Mouse (Mus musculus) brain, embryonic 14.5 days (tissue): ENCODE data around the gene Kpna1. TPM values are rescaled to one million over a fixed set of nuclear protein-coding genes. Genes with fewer than 3 reads are reported as not detected.
"Not testable (repeated sequence)": the region's sequence is repeated elsewhere in the genome, so short reads cannot be mapped to it uniquely, and the experiment has no call there.

Source experiments
- DNase-seq: peaks from one replicate; pipeline ENCODE4 v3.0.0-alpha.2; 2011; ENCODE audit warnings: low read depth
- CTCF ChIP-seq: fragments of 200-500 bp; IDR thresholded peaks from 2 replicates; pipeline ENCODE4 v1.5.1; 2012; ENCODE audit warnings: inconsistent platforms, mild to moderate bottlenecking, moderate library complexity, borderline replicate concordance; ENCODE audit not compliant: insufficient read depth, insufficient read length; ENCODE audit errors: extremely low read depth
- POLR2A ChIP-seq: fragments of 200-500 bp; IDR thresholded peaks from 2 replicates; pipeline ENCODE4 v1.6.1; 2012; ENCODE audit warnings: mild to moderate bottlenecking, inconsistent platforms, borderline replicate concordance; ENCODE audit not compliant: poor library complexity, insufficient read depth, insufficient read length, severe bottlenecking; ENCODE audit errors: extremely low read depth
- polyA plus RNA-seq: library from polyadenylated mRNA; depleted of rRNA; stranded (reverse); fragments of >200 nt; gene quantifications from 2 replicates; pipeline ENCODE4 v1.2.3, GENCODE M21; 2012; rRNA removed

Gene Kpna1
- polyA plus RNA-seq: 31.6 and 45.6 TPM in 2 replicates

DNA sequence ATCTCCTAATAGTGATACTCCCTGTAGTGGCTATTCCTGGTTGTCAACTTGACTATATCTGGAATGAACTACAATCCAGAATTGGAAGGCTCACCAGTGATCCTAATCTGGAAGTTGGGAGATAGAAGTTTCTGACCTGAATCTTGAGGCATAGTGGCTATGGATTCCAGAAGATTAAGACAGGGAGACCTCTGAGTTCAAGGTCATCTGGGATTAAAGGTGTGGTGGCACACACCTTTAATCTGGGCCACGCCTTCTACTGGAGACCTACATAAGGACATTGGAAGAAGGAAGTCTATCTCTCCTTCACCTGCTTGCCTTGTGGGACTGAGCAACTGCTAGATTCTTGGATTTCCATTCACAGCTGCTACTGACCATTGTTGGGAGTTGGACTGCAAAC lies at the start of gene Kpna1:
TSS of gene Kpna1 (plus strand) at position 301 of the 400 bp plus-strand sequence.
- DNase-seq: not testable (repeated sequence)

DNA sequence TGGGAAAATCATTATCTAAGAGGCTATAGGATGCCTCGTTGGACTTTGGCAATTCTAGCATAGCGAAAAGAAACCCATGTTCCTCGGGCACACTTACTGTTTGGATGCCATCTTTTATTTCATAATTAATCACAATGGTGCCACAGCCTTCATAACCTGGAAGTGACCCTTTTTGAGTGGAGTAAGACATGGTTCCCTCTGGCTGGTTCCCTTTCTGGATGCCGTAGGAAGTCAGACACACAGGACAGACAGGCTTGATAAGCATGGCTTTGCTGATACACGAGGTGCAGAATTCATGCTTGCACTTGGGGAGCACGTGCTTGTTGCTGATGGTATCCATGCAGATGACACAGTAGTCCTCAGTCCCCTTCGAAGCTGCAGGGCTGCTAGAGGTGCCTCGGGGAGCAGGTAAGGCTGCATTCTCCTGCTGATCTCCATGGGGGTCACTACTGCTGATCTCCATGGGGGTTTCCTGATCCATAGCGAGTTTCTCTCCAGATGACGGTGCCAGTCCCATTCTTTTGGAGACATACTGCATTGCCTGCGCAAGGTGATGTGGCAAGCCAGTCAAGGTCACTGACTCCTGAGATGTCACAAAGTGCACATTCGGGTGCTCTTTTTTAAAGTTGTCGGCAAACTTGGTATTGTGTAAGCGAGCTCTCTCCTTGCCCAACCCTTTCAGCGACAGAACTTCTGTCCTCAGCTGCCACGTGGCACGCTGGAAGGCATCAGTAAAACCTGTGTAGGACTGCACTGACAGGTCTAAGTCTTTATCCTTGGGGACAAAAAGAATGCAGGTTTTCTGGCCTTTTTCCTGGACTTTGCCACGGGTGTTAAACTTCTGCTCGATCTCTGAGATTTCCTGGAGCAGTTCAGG lies 46.1 kb upstream of the Kpna1 start:
- no peak for DNase-seq
- TF ChIP-seq CTCF (no peak), POLR2A (no peak)

DNA sequence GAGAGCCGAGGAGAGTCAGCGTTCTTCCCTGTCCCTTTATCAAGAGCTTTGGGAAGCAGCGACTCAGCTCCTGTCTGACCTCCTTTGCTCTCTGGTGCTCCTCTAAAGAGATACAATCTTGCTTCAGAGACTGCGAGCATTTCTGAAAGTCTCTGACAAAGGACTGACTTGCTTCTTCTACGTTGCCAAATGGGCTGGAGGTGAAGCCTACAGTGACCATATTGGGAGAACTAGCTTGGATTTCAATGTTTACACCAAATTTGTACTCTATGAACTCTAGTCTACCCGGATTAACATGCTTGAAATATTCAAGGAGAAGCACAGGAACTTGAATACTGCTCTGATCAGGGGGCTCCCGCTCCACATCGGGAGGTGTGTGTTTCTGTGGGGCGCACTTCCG lies 45.4 kb upstream of the Kpna1 start:
- TF ChIP-seq POLR2A (no peak), CTCF (no peak)
- no peak for DNase-seq

DNA sequence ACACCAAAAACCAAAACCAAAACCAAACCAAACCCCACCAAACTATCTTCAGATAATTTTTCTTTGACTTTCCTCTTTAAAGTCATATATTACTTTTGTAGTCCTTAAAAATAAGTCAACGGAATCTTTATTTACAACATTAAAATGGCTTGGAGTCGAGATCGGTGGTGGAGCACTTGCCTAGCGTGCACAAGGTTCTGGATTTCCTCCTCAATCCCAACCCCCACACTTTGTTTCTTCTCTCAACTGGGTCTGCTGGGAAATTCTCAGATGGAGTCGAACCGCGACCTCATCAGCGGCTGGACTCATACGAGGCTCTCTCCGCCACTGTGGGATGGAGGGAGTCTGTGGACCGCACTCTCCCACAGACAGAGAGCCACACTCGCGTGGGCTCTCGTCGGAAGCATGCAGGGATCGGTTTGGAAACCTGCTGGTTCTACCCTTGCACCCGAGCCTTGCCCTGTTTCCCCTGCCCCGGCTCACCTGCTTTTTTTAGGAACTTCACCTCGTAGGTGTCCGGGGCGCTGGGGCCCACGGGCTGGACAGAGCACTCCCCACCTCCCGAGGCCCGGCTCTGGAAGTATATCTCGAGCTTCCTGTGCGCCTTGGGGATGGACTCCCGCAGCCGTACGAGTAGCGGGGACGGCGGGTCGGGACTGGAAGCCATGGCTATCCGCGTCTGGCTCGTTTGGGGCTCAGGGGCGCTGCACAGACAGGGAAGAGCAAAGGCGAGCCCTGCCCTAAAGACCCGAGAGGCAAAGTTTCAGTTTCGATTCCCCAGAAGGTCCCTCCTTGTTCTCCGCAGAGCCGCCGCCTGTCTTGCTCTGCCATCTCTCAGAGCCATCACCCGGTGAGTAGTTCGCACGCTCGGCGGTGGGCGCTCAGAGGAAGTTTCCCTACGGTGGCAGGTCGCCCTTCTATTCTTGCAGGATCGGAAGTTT lies 40.1 kb upstream of the Kpna1 start, which contains the start of the genes Parp9 and Dtx3l:
TSS of gene Parp9 (plus strand) at position 260 of the 941 bp plus-strand sequence.
TSS of gene Dtx3l (minus strand) at position 941 of the 941 bp plus-strand sequence.
- no peak for TF ChIP-seq POLR2A
- no peak for TF ChIP-seq CTCF

DNA sequence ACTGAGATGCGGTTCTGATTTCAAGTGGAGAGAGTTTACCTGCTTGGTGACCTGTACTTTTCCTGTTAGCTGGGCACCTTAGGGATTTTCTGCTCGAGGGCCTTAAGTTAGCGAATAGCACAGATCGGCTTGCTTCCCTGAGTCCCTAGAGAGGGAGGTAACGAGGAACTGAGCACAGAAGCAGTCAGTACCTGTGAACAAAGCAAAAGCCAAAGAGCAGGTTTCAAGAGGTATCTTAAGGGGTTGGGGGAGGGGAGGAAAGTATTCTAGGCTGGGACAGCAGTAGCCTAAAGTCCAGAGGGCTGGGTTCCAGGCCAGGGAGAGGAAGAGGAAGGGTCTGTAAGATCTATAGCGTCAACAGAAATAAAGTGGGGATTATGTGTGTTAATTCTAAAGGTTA lies 39.3 kb upstream of the Kpna1 start:
- TF ChIP-seq CTCF: no peak
- no peak for TF ChIP-seq POLR2A
- DNase-seq: peak; percentile 30

More for the DNA sequence above, 40.1 kb upstream of the Kpna1 start, which contains the start of the genes Parp9 and Dtx3l:
- peak; percentile 54 for DNase-seq

DNA sequence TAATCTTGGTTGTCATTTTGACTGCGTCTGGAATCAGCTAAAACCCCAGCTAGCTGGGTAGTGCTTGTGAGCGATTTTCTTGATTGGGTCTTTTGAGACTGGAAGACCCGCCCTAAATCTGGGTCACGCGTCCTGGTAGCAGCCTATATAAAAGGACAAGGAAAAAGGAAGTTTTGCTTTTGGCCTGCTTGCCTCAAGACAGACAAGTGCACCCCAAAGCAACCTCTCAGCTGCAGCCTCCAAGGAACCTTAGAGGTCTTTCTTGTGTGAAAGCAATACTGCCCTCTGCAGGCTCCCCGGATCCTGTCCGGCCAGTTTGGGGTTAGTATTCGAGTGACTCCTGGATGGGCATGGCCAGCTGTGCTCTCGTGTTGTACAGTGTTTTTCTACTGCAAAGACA lies 38.9 kb upstream of the Kpna1 start:
- TF ChIP-seq POLR2A (no peak), CTCF (peak; percentile 72)
- DNase-seq: peak; percentile 81

DNA sequence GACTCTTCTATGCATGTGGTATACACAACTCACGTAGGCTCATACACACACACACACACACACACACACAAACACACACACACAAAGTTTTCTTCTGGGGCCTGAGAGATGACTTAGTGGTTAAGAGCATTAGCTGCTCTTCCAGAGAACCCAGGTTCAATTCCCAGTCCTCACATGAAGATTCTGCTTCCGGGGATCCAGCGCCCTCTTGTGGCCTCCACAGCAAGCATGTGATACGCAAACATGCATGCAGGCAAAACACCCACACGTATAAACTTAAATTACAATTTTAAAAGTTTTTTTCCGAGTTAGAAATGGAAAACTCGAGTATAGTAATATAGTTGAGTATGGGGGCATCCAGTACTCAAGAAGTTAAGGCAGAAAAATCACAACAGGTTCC lies 37.2 kb upstream of the Kpna1 start:
- DNase-seq: peak; percentile 1
- TF ChIP-seq CTCF (peak; percentile 27; the same call in 1 of the 2 replicates), POLR2A (no peak)

DNA sequence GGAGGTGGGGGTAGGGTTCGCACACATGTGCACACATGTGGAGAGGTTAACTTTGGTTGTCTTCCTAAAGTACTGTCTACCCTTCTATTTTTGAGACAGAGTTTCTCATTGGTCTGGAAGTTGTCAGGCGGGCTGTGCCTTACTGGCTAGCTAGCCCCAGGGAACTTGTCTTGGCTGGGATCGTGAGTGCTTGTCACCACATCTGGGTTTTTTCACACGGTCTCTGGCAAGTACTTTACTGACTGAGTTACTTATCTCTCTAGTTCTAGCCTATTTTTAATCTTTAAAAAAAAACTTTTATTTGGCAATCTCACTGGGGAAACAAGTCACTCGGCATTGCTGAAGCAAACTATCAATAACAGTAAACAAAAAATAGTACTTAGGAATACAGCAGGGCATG lies 29.3 kb upstream of the Kpna1 start:
- DNase-seq: no peak

DNA sequence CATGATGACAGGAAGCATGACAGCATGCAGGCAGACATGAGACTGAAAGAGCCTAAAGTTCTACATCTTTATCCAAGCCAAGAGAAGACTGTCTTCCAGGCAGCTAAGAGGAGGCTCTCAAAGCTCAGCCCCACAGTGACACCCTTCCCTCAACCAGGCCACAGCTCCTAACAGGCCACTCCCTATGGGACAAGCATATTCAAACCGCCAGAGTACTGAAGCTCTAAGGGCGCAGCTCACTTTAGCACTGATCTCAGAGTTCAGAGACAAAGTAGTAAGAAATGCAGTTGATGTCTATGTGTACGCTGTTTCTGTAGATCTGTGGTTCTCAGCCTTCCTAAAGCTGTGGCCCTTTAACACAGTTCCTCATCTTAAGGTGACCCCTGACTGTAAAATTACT lies 27.3 kb upstream of the Kpna1 start:
- DNase-seq: no peak
- TF ChIP-seq POLR2A: no peak
- TF ChIP-seq CTCF: no peak

More for the DNA sequence above, 29.3 kb upstream of the Kpna1 start:
- TF ChIP-seq POLR2A: no peak
- TF ChIP-seq CTCF: no peak

DNA sequence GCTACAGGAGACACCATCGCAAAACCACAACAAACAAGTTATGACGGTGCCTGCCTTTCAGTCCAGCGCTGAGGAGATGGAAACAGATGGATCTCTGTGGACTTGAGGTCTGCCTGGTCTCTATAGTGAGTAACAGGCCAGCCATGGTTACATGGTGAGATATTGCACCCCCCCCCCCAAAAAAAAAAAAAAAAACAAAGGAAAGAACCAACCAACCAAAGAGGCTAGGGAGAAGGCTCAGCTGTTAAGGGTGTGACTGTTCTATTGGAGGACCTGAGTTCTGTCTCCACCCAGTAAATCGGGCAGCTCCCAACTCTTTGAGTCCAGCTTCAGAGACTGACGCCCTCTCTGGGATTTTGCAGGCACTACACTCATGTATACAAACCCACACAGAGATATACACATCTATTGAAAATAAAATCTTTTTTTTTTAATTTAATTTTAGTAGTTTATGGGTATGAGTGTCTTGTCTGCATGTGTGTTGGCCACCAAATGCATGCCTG lies 25.9 kb upstream of the Kpna1 start:
- no peak for DNase-seq
- no peak for TF ChIP-seq POLR2A
- TF ChIP-seq CTCF: no peak

DNA sequence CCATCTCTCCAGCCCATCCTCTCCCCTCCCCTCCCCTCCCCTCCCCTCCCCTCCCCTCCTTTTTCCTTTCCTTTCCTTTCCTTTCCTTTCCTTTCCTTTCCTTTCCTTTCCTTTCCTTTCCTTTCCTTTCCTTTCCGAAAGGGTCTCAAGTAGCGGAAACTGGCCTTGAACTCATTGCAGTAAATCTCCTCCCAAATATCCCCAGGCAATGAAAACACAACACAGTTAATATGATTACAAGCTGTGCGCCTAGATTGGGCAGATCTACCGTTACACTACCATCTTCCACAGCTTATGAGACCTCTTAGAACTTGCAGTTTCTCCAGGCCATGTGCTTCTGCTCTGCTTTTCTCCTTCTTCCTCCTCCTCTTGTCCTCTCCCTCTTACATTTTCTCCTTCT lies 12.6 kb upstream of the Kpna1 start:
- DNase-seq: not testable (repeated sequence)

DNA sequence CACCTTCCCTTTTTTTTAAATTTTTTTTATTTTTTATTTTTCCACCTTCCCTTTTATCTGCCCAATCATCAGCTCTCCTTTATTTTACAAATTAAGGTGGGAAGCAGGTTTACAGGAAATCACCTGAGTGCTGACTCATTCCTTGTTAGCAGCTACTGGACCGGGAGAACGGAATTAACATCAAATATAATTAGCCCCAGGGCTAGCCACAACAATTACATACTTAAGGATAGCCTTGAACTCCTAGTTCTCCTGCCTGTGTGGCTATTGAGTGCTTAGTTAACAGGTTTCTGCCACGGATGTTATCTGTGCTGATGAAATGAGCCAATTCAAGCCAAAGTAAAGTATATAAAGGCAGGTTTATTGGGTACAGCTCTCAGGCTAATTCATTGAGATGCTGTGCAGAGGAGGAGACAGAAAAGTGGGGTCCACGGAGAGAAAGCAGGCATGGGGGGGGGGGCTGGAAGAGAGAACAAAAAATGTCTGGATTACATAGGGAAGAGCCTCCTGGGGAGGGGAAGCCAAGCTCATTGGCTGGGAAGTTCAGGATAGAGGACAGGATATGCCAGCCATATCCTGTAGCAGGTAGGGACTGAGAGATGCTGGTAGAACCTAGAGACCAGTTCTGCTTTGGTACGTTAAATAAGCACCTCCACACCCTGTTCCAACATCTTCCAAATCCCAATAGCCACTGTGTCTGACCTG lies 12.0 kb upstream of the Kpna1 start:
- TF ChIP-seq CTCF (no peak), POLR2A (no peak)

More for the DNA sequence above, 12.0 kb upstream of the Kpna1 start:
- no peak for DNase-seq
